Mouse (Mus musculus): ENCODE data around the gene Phtf2.

GRCm38 (mm10) chr5:20815094-20815493 is 66.8 kb downstream of the Phtf2 start:
- no peak for TF ChIP-seq EP300 (IDR thresholded peaks at IDR 0.05; ENCODE audit: low read depth)
- TF ChIP-seq CTCF (IDR thresholded peaks at IDR 0.05; ENCODE audit: low read depth): no peak
